Mouse (Mus musculus): Measurements from ENCODE around the gene Minpp1.

- TF ChIP-seq CTCF (IDR thresholded peaks at IDR 0.05; ENCODE audit: low read depth, low read length) (peak; percentile 30; the same call in 1 of the 2 replicates), POLR2A (IDR thresholded peaks at IDR 0.05; ENCODE audit: extremely low read depth, insufficient read depth, low read length) (no peak)
These were observed 15.8 kb downstream of the Minpp1 start for GRCm38 (mm10) chr19:32501414-32501813.

All from liver, adult 2 months (tissue).